Mouse (Mus musculus) lung, postnatal 0 days (tissue): ENCODE measurements around the gene Cers6.

Experiments
- CTCF ChIP-seq: IDR thresholded peaks from 2 replicates; pipeline ENCODE4 v1.5.1; 2016; ENCODE audit warnings: antibody characterized with exemption, mild to moderate bottlenecking
- EP300 ChIP-seq: IDR thresholded peaks from 2 replicates; pipeline ENCODE4 v1.6.1; 2016; ENCODE audit warnings: antibody characterized with exemption, mild to moderate bottlenecking, control low read depth

- no peak for TF ChIP-seq EP300
- no peak for TF ChIP-seq CTCF
Observed at GRCm38 (mm10) chr2:69050189-69050588, 188.9 kb downstream of the Cers6 start.
